Mouse (Mus musculus): ENCODE results near the gene Rab20. TPM values are rescaled to one million over a fixed set of nuclear protein-coding genes. Genes with fewer than 3 reads are reported as not detected.

The Rab20 gene
- polyA plus RNA-seq, 1 experiment from 2014 or later = 0.93 TPM

- 59% methylated on average over 4 of the region's 4 CpGs for WGBS
- no peak for ATAC-seq (ENCODE audit: insufficient number of reproducible peaks, insufficient read depth, low FRiP score, low TSS enrichment, low read depth)
- H3K27me3 ChIP-seq = 0 out of 2 replicates have a peak, but pooled peaks cover 2% of the 10 kb centered on the region
- H3K9me3 ChIP-seq = no peaks in the 10 kb centered on the region
- H3K36me3 ChIP-seq = peaks cover 12% of the 10 kb centered on the region
- H3K4me2 ChIP-seq = no peak overlapping the region
- peak overlapping the region; percentile 74; the same call in 1 of the 2 replicates for H3K27ac ChIP-seq
- H3K9ac ChIP-seq (replicated peaks) = no peak overlapping the region
- peaks cover 30% of the 10 kb centered on the region for H3K4me1 ChIP-seq (replicated peaks)
- H3K4me3 ChIP-seq (replicated peaks) = no peak overlapping the region
These were observed 25.5 kb downstream of the Rab20 start for GRCm38 (mm10) chr8:11452974-11453373.

- Histone ChIP-seq H3K27ac (peak overlapping the region; percentile 74; the same call in 1 of the 2 replicates), H3K9ac (replicated peaks) (no peak overlapping the region), H3K9me3 (no peaks in the 10 kb centered on the region), H3K4me2 (no peak overlapping the region), H3K4me3 (replicated peaks) (no peak overlapping the region), H3K4me1 (replicated peaks) (peaks cover 26% of the 10 kb centered on the region), H3K36me3 (peaks cover 16% of the 10 kb centered on the region), H3K27me3 (0 out of 2 replicates have a peak, but pooled peaks cover 2% of the 10 kb centered on the region)
- 73% methylated on average over 3 of the region's 3 CpGs for WGBS
- ATAC-seq (ENCODE audit: insufficient number of reproducible peaks, insufficient read depth, low FRiP score, low TSS enrichment, low read depth) = no peak
These were observed 26.0 kb downstream of the Rab20 start for GRCm38 (mm10) chr8:11452559-11452958.

- Histone ChIP-seq H3K9ac (replicated peaks) (no peak overlapping the region), H3K9me3 (no peaks in the 10 kb centered on the region), H3K36me3 (peaks cover 19% of the 10 kb centered on the region), H3K4me1 (replicated peaks) (peaks cover 26% of the 10 kb centered on the region), H3K27ac (no peak overlapping the region), H3K4me3 (replicated peaks) (no peak overlapping the region), H3K4me2 (no peak overlapping the region), H3K27me3 (0 out of 2 replicates have a peak, but pooled peaks cover 2% of the 10 kb centered on the region)
- 79% methylated on average over 1 of the region's 1 CpGs for WGBS
- no peak for ATAC-seq (ENCODE audit: insufficient number of reproducible peaks, insufficient read depth, low FRiP score, low TSS enrichment, low read depth)
These were observed 26.4 kb downstream of the Rab20 start for GRCm38 (mm10) chr8:11452152-11452551.

- WGBS = 35% methylated on average over 8 of the region's 8 CpGs
- peaks cover 34% of the 10 kb centered on the region for H3K36me3 ChIP-seq
- no peak overlapping the region for H3K9ac ChIP-seq (replicated peaks)
- no peak for ATAC-seq (ENCODE audit: insufficient number of reproducible peaks, insufficient read depth, low FRiP score, low TSS enrichment, low read depth)
- no peak overlapping the region for H3K4me2 ChIP-seq
- H3K4me3 ChIP-seq (replicated peaks) = no peak overlapping the region
- H3K9me3 ChIP-seq = no peaks in the 10 kb centered on the region
- H3K4me1 ChIP-seq (replicated peaks) = peaks cover 26% of the 10 kb centered on the region
- 0 out of 2 replicates have a peak, but pooled peaks cover 2% of the 10 kb centered on the region for H3K27me3 ChIP-seq
- H3K27ac ChIP-seq = no peak overlapping the region
These were observed 28.1 kb downstream of the Rab20 start for GRCm38 (mm10) chr8:11450184-11451113.

GRCm38 (mm10) chr8:11447910-11448570 lies 30.5 kb downstream of the Rab20 start:
- peaks cover 58% of the 10 kb centered on the region for H3K36me3 ChIP-seq
- 92% methylated on average over 23 of the region's 23 CpGs for WGBS

GRCm38 (mm10) chr8:11445790-11446189 lies 32.7 kb downstream of the Rab20 start:
- H3K36me3 ChIP-seq = peaks cover 80% of the 10 kb centered on the region
- no peaks in the 10 kb centered on the region for H3K9me3 ChIP-seq
- no peak overlapping the region for H3K9ac ChIP-seq (replicated peaks)
- H3K27me3 ChIP-seq = no peaks in the 10 kb centered on the region
- H3K27ac ChIP-seq = no peak overlapping the region
- WGBS = 93% methylated on average over 13 of the region's 13 CpGs
- H3K4me2 ChIP-seq = no peak overlapping the region
- H3K4me3 ChIP-seq (replicated peaks) = no peak overlapping the region
- 0 out of 2 replicates have a peak, but pooled peaks cover 3% of the 10 kb centered on the region for H3K4me1 ChIP-seq (replicated peaks)
- ATAC-seq (ENCODE audit: insufficient number of reproducible peaks, insufficient read depth, low FRiP score, low TSS enrichment, low read depth) = no peak

More at GRCm38 (mm10) chr8:11447910-11448570, 30.5 kb downstream of the Rab20 start:
- Histone ChIP-seq H3K4me2 (no peak overlapping the region), H3K9me3 (no peaks in the 10 kb centered on the region), H3K27ac (no peak overlapping the region), H3K4me3 (replicated peaks) (no peak overlapping the region), H3K4me1 (replicated peaks) (peaks cover 12% of the 10 kb centered on the region; the same call in 1 of the 2 replicates), H3K27me3 (0 out of 2 replicates have a peak, but pooled peaks cover 2% of the 10 kb centered on the region), H3K9ac (replicated peaks) (no peak overlapping the region)
- no peak for ATAC-seq (ENCODE audit: insufficient number of reproducible peaks, insufficient read depth, low FRiP score, low TSS enrichment, low read depth)

- no peak for ATAC-seq (ENCODE audit: insufficient number of reproducible peaks, insufficient read depth, low FRiP score, low TSS enrichment, low read depth)
- 87% methylated on average over 7 of the region's 7 CpGs for WGBS
These were observed 34.3 kb downstream of the Rab20 start for GRCm38 (mm10) chr8:11444216-11444615.

GRCm38 (mm10) chr8:11443611-11444010 lies 34.9 kb downstream of the Rab20 start:
- H3K9me3 ChIP-seq = no peaks in the 10 kb centered on the region
- H3K27me3 ChIP-seq = no peaks in the 10 kb centered on the region
- no peaks in the 10 kb centered on the region for H3K4me1 ChIP-seq (replicated peaks)
- no peak overlapping the region for H3K4me2 ChIP-seq
- WGBS = 87% methylated on average over 9 of the region's 9 CpGs
- no peak for ATAC-seq (ENCODE audit: insufficient number of reproducible peaks, insufficient read depth, low FRiP score, low TSS enrichment, low read depth)
- H3K27ac ChIP-seq = no peak overlapping the region
- no peak overlapping the region for H3K4me3 ChIP-seq (replicated peaks)
- no peak overlapping the region for H3K9ac ChIP-seq (replicated peaks)
- H3K36me3 ChIP-seq = peaks cover 95% of the 10 kb centered on the region

More at GRCm38 (mm10) chr8:11444216-11444615, 34.3 kb downstream of the Rab20 start:
- H3K4me2 ChIP-seq = no peak overlapping the region
- H3K9me3 ChIP-seq = no peaks in the 10 kb centered on the region
- no peak overlapping the region for H3K4me3 ChIP-seq (replicated peaks)
- H3K9ac ChIP-seq (replicated peaks) = no peak overlapping the region
- H3K4me1 ChIP-seq (replicated peaks) = no peaks in the 10 kb centered on the region
- H3K27me3 ChIP-seq = no peaks in the 10 kb centered on the region
- H3K27ac ChIP-seq = no peak overlapping the region
- peaks cover 95% of the 10 kb centered on the region for H3K36me3 ChIP-seq

- Histone ChIP-seq H3K4me1 (replicated peaks) (no peaks in the 10 kb centered on the region), H3K4me2 (no peak overlapping the region), H3K36me3 (peaks cover 91% of the 10 kb centered on the region), H3K9ac (replicated peaks) (no peak overlapping the region), H3K27me3 (no peaks in the 10 kb centered on the region), H3K4me3 (replicated peaks) (no peak overlapping the region), H3K27ac (no peak overlapping the region), H3K9me3 (no peaks in the 10 kb centered on the region)
- 93% methylated on average over 6 of the region's 6 CpGs for WGBS
- no peak for ATAC-seq (ENCODE audit: insufficient number of reproducible peaks, insufficient read depth, low FRiP score, low TSS enrichment, low read depth)
These were observed 37.2 kb downstream of the Rab20 start for GRCm38 (mm10) chr8:11441291-11441690.

GRCm38 (mm10) chr8:11437862-11438261 lies 40.6 kb downstream of the Rab20 start:
- Histone ChIP-seq H3K9ac (replicated peaks) (no peak overlapping the region), H3K27me3 (no peaks in the 10 kb centered on the region), H3K4me2 (no peak overlapping the region), H3K4me1 (replicated peaks) (no peaks in the 10 kb centered on the region), H3K27ac (no peak overlapping the region), H3K36me3 (peaks cover 85% of the 10 kb centered on the region), H3K9me3 (no peaks in the 10 kb centered on the region), H3K4me3 (replicated peaks) (no peak overlapping the region)
- no peak for ATAC-seq (ENCODE audit: insufficient number of reproducible peaks, insufficient read depth, low FRiP score, low TSS enrichment, low read depth)
- WGBS = 43% methylated on average over 12 of the region's 12 CpGs

- no peak overlapping the region for H3K27ac ChIP-seq
- no peak overlapping the region for H3K9ac ChIP-seq (replicated peaks)
- 63% methylated on average over 5 of the region's 5 CpGs for WGBS
- H3K4me3 ChIP-seq (replicated peaks) = no peak overlapping the region
- ATAC-seq (ENCODE audit: insufficient number of reproducible peaks, insufficient read depth, low FRiP score, low TSS enrichment, low read depth) = no peak
- peaks cover 79% of the 10 kb centered on the region for H3K36me3 ChIP-seq
- H3K4me1 ChIP-seq (replicated peaks) = no peaks in the 10 kb centered on the region
- H3K9me3 ChIP-seq = peaks cover 6% of the 10 kb centered on the region; the same call in 1 of the 2 replicates
- no peak overlapping the region for H3K4me2 ChIP-seq
- no peaks in the 10 kb centered on the region for H3K27me3 ChIP-seq
These were observed 47.8 kb downstream of the Rab20 start for GRCm38 (mm10) chr8:11430688-11431087.

Data from limb, embryonic 12.5 days (tissue).